Mouse (Mus musculus) olfactory bulb, adult 2 months (tissue): ENCODE results near the gene Kdm6b. TPM values are rescaled to one million over a fixed set of nuclear protein-coding genes. Genes with fewer than 3 reads are reported as not detected.

Source experiments
- H3K27ac ChIP-seq: fragments of 200-500 bp; 2 replicates; pipeline ENCODE4 v1.5.1; 2012; ENCODE audit warnings: low read depth, low read length; ENCODE audit not compliant: insufficient read depth
- H3K4me1 ChIP-seq: fragments of 200-500 bp; 2 replicates; pipeline ENCODE4 v1.6.1; 2012; ENCODE audit warnings: low read length; ENCODE audit not compliant: control insufficient read depth, insufficient read depth
- H3K4me3 ChIP-seq: fragments of 200-500 bp; 2 replicates; pipeline ENCODE4 v1.5.1; 2012; ENCODE audit warnings: mild to moderate bottlenecking, low read depth, low read length, moderate library complexity; ENCODE audit not compliant: insufficient read depth
- CTCF ChIP-seq: fragments of 200-500 bp; IDR thresholded peaks from 2 replicates; pipeline ENCODE4 v1.5.1; 2012; ENCODE audit warnings: low read depth, mild to moderate bottlenecking, low read length, moderate library complexity; ENCODE audit not compliant: insufficient read depth
- POLR2A ChIP-seq: fragments of 200-500 bp; IDR thresholded peaks from 2 replicates; pipeline ENCODE4 v1.6.1; 2012; ENCODE audit warnings: mild to moderate bottlenecking, low read depth, low read length, moderate library complexity; ENCODE audit not compliant: insufficient read depth
- WGBS: fragments of 180-500 bp; shearing (Covaris S2); methylation state at CpG from one replicate; pipeline ENCODE4 v1.1.7; 2018; 5-methylcytosine and 5-hydroxymethylcytosine counted together
- polyA plus RNA-seq: library from polyadenylated mRNA; stranded (reverse); fragments of >200 nt; gene quantifications from 2 replicates; pipeline ENCODE4 v1.2.4, GENCODE M21; 2012; ENCODE audit warnings: low replicate concordance; ENCODE audit not compliant: missing spikeins, insufficient read depth, insufficient read length

Gene Kdm6b
- polyA plus RNA-seq, 1 experiment: not detected

DNA sequence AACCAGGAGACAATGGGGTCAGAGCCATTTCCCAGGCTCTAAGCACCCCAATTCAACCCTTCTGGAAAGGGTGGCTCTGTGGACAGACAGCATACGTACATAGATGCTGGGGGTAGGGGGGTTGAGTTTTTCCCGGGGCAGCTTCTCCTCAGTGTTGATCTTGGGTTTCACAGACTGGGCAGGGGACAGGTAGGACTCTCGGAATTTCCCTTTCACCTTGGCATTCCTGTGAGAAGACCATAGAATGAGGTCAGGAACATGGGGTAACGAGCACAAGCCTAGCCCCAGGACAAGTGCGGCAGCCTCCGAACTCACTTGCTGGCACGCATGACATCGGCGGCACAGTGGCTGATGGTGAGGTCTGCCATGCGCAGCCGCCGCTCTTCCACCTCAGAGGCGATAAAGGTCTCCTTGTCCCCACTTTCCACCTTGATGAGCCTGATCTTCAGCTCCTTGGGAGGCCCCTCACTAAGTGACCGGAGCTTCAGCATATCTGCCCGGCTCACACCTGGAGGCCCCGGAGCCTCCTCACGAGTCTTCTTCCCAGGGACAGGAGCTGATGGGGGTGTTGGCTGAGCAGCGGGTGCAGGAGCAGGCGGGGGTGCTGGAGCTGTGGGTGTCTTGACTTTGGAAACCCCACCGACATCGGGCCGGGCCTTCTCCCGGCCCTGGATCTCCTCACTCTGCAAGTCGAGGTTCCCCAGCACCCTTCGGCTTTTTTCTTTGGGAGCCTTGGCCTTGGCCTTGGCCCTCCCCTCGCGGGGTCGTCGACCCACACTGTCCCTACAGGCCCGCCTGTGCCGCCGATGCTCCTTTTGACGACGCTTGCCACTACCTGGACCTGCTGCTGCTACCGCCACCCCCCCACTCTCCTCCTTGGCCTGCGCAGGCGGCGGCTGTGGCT, 9.5 kb downstream of the Kdm6b start:
- 91% methylated on average over 37 of the region's 38 CpGs for WGBS
- Histone ChIP-seq H3K4me1 (peaks cover 22% of the 10 kb centered on the region), H3K4me3 (no peak overlapping the region), H3K27ac (no peak overlapping the region)
- TF ChIP-seq CTCF (no peak), POLR2A (no peak)

DNA sequence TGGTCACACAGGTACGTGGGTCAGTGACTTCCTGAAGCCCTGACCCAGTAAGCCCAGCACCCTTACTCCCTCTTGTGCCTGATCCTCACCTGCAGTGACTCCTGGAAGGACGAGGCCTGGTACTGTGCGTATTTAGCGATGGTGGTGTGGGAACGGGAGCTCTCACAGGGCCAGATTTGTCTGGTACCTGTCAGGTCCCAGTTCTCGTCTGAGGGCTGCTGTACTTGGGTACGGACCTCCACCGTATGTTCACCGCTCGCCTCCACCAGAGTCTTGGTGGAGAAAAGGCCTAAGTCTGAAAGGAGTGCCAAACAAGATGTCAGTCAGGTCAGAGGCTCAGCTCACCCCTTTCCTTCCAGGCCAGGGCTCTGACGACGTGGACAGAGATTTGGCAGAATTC, 11.5 kb downstream of the Kdm6b start:
- H3K27ac ChIP-seq: no peak overlapping the region
- 77% methylated on average over 12 of the region's 12 CpGs for WGBS
- H3K4me1 ChIP-seq: peaks cover 19% of the 10 kb centered on the region
- no peak overlapping the region for H3K4me3 ChIP-seq
- TF ChIP-seq CTCF (no peak), POLR2A (no peak)

- 12% methylated on average over 22 of the region's 22 CpGs for WGBS
- no peak overlapping the region for H3K4me3 ChIP-seq
- peaks cover 25% of the 10 kb centered on the region for H3K4me1 ChIP-seq
- TF ChIP-seq POLR2A: no peak
- peak; percentile 57 for TF ChIP-seq CTCF
- H3K27ac ChIP-seq: no peak overlapping the region
These were observed 12.3 kb downstream of the Kdm6b start for GRCm38 (mm10) chr11:69401210-69401637.

DNA sequence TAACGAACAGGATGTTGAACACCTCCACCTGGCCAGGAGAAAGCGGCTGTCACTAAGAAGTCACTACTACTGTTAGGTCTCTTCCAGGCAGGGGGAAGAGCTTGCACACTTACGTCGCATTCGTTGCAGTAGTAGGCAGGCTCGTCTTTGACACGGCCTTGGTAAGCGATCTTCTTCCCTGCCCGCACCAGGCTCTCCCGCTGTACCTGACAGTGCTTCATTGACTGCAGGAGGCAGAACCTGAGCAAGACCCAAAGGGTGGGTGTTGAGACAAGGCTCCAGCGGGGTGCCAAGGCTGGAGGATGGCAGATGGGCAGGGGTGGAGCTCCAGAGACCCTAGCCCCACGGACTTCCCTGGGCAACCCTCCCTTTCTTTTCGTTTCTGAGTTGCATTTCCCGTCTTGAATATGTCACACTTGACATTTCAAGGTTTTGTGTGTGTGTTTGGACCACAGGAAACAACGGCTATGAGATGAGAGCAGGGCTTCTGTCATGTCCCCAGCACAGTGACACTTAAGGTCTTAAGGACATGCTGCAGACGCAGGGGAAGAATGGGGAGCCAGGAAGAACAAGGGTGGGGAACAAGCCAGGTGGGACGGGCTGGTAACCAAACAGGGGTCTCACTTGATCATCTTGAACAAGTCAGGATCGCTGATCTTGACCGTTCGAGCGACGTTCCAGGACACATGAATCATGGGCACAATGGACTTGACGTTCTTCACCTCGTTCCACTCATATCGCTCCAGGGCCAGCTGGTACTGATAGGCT, 13.2 kb downstream of the Kdm6b start:
- WGBS: 87% methylated on average over 25 of the region's 25 CpGs
- Histone ChIP-seq H3K4me1 (peaks cover 25% of the 10 kb centered on the region), H3K27ac (no peak overlapping the region), H3K4me3 (no peak overlapping the region)
- TF ChIP-seq CTCF (no peak), POLR2A (no peak)

- Histone ChIP-seq H3K4me3 (no peak overlapping the region), H3K27ac (no peak overlapping the region), H3K4me1 (peaks cover 25% of the 10 kb centered on the region)
- no peak for TF ChIP-seq POLR2A
- TF ChIP-seq CTCF: no peak
- 58% methylated on average over 66 of the region's 66 CpGs for WGBS
These were observed 14.0 kb downstream of the Kdm6b start for GRCm38 (mm10) chr11:69399201-69400082.

DNA sequence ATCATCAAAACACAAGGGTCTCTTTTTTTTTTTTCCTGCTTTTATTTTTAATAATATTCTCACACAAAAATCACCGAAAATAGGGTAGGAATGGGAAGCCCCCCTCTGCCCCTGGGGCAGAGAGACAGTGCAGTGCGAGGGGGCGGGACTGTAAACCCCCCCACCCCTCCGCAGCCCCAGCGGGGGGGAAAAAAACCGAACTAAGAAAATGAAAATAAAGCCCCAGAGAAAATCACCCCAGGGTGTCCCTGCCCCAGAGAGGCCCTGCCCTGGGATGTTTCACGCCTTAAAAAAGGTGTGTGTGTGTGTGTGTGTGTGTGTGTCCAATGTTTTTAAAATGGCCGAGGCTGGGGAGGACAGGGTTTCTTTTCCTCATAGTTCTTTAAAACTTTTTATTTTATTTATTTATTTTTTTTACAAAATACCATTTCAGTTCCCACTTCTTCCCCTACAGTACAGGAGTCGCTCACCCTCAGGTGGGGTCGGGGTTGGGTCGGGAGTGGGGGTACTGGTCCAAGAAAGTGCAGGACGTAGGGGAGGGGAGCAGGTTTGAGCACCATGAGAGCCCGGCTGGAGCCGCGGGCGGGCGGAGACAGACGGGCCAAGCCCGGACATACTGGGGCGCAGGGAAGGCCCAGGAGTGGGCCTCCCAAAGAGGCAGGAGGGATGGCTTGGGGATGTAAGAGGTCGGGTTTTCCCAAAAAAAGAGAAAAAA, 14.8 kb downstream of the Kdm6b start:
- WGBS: 53% methylated on average over 21 of the region's 21 CpGs
- Histone ChIP-seq H3K27ac (no peak overlapping the region), H3K4me3 (no peak overlapping the region), H3K4me1 (peaks cover 25% of the 10 kb centered on the region)
- TF ChIP-seq POLR2A: no peak
- TF ChIP-seq CTCF: no peak

DNA sequence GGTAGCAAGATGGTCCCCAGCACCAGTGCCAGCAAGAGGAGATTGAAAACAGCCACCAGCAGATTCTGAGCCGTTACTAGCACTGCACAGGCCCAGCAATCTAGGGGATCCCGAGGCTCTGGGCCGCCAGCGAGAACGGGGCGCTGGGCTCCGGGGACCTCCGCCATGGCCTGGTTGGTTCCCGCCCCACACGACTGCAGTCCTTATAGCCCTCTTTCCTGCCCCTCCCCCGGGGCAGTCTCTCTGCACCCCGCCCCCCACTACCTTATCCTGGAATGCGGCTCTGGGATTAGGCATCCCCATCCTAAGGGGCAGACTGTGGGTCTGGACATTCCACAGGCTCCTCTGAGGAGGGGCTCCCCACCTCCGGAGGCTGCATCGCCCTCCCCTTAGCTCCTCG, 15.4 kb downstream of the Kdm6b start, which contains the start of gene Tmem88:
Tmem88 (minus strand) TSS at position 176 of the 400 bp plus-strand sequence.
- no peak for TF ChIP-seq POLR2A
- no peak for TF ChIP-seq CTCF
- 0 out of 2 replicates have a peak within 1 kb of the TSS, but pooled peaks have one; percentile 1 for H3K4me3 ChIP-seq
- 19% methylated on average over 16 of the region's 16 CpGs for WGBS
- peaks cover 25% of the 10 kb centered on the region for H3K4me1 ChIP-seq
- H3K27ac ChIP-seq: peak within 1 kb of the TSS; percentile 8; the same call in 1 of the 2 replicates
